Mouse (Mus musculus) brain, embryonic 14.5 days (tissue): ENCODE measurements around the gene Duoxa2.

Experiments
- CTCF ChIP-seq: fragments of 200-500 bp; IDR thresholded peaks from 2 replicates; pipeline ENCODE4 v1.5.1; 2012; ENCODE audit warnings: inconsistent platforms, mild to moderate bottlenecking, moderate library complexity, borderline replicate concordance; ENCODE audit not compliant: insufficient read depth, insufficient read length; ENCODE audit errors: extremely low read depth
- POLR2A ChIP-seq: fragments of 200-500 bp; IDR thresholded peaks from 2 replicates; pipeline ENCODE4 v1.6.1; 2012; ENCODE audit warnings: mild to moderate bottlenecking, inconsistent platforms, borderline replicate concordance; ENCODE audit not compliant: poor library complexity, insufficient read depth, insufficient read length, severe bottlenecking; ENCODE audit errors: extremely low read depth

- TF ChIP-seq CTCF = peak; percentile 71
- peak; percentile 98 for TF ChIP-seq POLR2A
Measured at GRCm38 (mm10) chr2:122348531-122349131, 49.9 kb downstream of the Duoxa2 start.
